Mouse (Mus musculus) lung, embryonic 14.5 days (tissue): ENCODE measurements at regions not wholly inside any gene's neighbourhood (a gene's known extent, or its start where the extent isn't known, plus 50 kb on each side); places are given as distances from the start of the nearest gene placed in this dataset.
A peak's percentile ranks its signal among the peaks of the same experiment; 100 is the strongest.

Source experiments
- ATAC-seq: fragments of 200-750 bp; cut with Nextera tagmentation; 2 replicates; pipeline ENCODE4 v1.8.0; 2017; ENCODE audit warnings: mild to moderate bottlenecking, moderate TSS enrichment, moderate library complexity; ENCODE audit not compliant: insufficient read depth
- DNase-seq: peaks from one replicate; pipeline ENCODE4 v3.0.0-alpha.2; 2015
- H3K27ac ChIP-seq: fragments of 300-500 bp; sonication (generic); 2 replicates; pipeline ENCODE4 v1.5.1; 2014; ENCODE audit warnings: low read depth, mild to moderate bottlenecking, moderate library complexity
- H3K27me3 ChIP-seq: fragments of 300-500 bp; sonication (generic); 2 replicates; pipeline ENCODE4 v1.6.1; 2014; ENCODE audit warnings: low read length, control low read depth; ENCODE audit not compliant: insufficient read depth
- H3K36me3 ChIP-seq: fragments of 300-500 bp; sonication (generic); 2 replicates; pipeline ENCODE4 v1.6.1; 2014; ENCODE audit warnings: control low read depth; ENCODE audit not compliant: insufficient read depth
- H3K4me1 ChIP-seq: fragments of 300-500 bp; sonication (generic); 2 replicates; pipeline ENCODE4 v1.6.1; 2014; ENCODE audit warnings: antibody characterized with exemption, control low read depth; ENCODE audit not compliant: insufficient read depth
- H3K4me2 ChIP-seq: fragments of 300-500 bp; sonication (generic); 2 replicates; pipeline ENCODE4 v1.6.1; 2014; ENCODE audit warnings: mild to moderate bottlenecking
- H3K4me3 ChIP-seq: fragments of 300-500 bp; sonication (generic); 2 replicates; pipeline ENCODE4 v1.5.1; 2014; ENCODE audit warnings: low read depth, low read length
- H3K9ac ChIP-seq: fragments of 300-500 bp; sonication (generic); 2 replicates; pipeline ENCODE4 v1.6.1; 2014
- H3K9me3 ChIP-seq: fragments of 300-500 bp; sonication (generic); 2 replicates; pipeline ENCODE4 v1.6.1; 2016; ENCODE audit warnings: low read depth, low read length, control low read depth
- CTCF ChIP-seq: IDR thresholded peaks from 2 replicates; pipeline ENCODE4 v1.5.1; 2016; ENCODE audit warnings: antibody characterized with exemption, low read depth
- WGBS: fragments of 180-500 bp; shearing (Covaris S2); extraction: QIAGEN DNeasy Blood & Tissue Kit; methylation state at CpG from one replicate; pipeline ENCODE4 v1.1.7; 2014; 5-methylcytosine and 5-hydroxymethylcytosine counted together

DNA sequence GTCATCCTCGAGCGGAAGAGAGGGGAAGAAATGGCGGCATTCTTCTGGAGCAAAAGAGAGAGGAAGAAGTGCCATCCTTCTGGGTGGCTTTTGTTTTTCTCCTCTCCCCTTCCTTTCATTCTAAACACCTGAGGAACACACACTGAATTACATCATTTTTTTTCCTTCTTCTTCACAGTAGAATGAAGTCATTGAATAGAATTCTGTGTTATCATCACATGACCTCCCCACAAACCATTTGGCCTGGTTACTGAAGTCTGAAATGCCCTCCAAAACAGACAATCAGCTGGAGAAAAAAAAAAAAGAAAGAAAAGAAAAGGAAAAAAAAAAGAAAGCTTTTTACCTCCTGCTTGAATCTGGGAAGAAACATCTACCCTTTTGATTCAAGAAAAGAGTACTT lies 406.6 kb downstream of the Efnb2 start:
- Histone ChIP-seq H3K36me3 (no peaks in the 10 kb centered on the region), H3K9ac (no peak overlapping the region), H3K4me2 (no peak overlapping the region), H3K4me3 (no peak overlapping the region), H3K27me3 (no peaks in the 10 kb centered on the region), H3K9me3 (peaks cover 3% of the 10 kb centered on the region; the same call in 1 of the 2 replicates), H3K27ac (no peak overlapping the region), H3K4me1 (peaks cover 3% of the 10 kb centered on the region; the same call in 1 of the 2 replicates)
- TF ChIP-seq CTCF, result no peak
- DNase-seq (no peak), ATAC-seq (no peak)
- 95% methylated on average over 3 of the region's 3 CpGs for WGBS

DNA sequence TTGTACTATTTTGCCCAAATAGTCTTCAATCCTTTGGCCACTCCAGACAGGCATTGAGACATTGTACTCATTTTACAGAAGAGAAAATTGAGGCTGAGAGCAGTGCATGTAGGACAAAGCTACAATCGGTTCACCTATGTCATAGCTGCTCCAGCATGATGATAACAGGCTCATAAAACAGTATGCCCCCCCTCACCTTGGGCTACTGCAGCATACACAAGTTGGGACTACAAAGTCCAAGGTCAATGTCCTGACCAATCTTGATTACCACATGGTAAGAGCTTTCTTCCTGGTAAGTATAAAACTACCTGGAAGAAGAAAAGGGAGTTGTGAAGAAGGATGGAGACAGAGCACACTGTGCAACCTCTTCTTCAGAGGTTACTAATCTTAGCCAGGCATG lies 416.4 kb downstream of the Efnb2 start:
- 86% methylated on average over 1 of the region's 1 CpGs for WGBS
- no peak overlapping the region for H3K27ac ChIP-seq
- ATAC-seq, result no peak

DNA sequence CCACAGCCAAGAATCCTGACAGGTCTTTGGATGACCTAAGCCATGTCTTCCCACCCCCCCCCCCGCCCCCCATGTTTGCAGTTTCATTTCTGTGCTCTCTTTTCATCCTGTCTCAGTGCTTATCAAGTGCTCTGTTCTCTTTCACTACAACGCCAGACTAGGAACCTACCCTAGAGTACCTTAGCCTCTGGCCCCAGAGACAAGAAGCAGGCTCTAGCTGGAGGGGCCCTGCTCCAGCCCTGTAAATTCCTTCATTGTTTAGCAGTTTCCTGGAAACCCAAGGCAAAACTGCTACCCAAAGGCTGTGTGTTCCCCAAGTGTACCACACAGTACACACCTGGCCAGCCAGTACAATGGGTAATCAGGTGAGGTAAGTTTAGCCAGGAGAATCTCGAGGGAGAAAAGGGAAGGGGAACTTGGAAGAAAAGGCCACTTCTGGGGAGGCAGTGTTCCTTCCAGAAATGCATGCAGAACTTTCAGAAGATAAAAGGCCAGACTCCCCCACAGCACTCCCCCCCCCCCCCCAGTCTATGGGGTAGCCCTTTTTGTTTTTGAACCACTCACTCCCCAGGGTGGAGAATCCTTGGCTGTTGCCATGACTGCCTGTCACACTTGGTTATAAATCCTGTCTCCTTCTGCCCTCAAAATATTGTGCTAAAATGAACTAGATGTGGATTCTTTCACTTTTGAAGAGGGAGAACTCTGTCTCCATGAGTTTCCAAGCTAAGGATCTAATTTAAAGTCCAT lies 419.1 kb downstream of the Efnb2 start:
- H3K27me3 ChIP-seq, result no peaks in the 10 kb centered on the region
- no peak for DNase-seq
- 31% methylated on average over 3 of the region's 3 CpGs for WGBS
- H3K9me3 ChIP-seq, result no peaks in the 10 kb centered on the region
- H3K4me2 ChIP-seq, result no peak overlapping the region
- no peak overlapping the region for H3K9ac ChIP-seq
- no peaks in the 10 kb centered on the region for H3K36me3 ChIP-seq
- 0 out of 2 replicates have a peak, but pooled peaks cover 3% of the 10 kb centered on the region for H3K4me1 ChIP-seq
- no peak overlapping the region for H3K4me3 ChIP-seq
- 0 out of 2 replicates have a peak, but pooled peaks have one; percentile 44 for ATAC-seq
- H3K27ac ChIP-seq, result no peak overlapping the region
- no peak for TF ChIP-seq CTCF

More for the DNA sequence above, 416.4 kb downstream of the Efnb2 start:
- no peak for TF ChIP-seq CTCF
- DNase-seq, result no peak
- H3K27me3 ChIP-seq, result no peaks in the 10 kb centered on the region
- H3K36me3 ChIP-seq, result no peaks in the 10 kb centered on the region
- no peak overlapping the region for H3K4me3 ChIP-seq
- no peak overlapping the region for H3K9ac ChIP-seq
- H3K4me2 ChIP-seq, result no peak overlapping the region
- no peaks in the 10 kb centered on the region for H3K9me3 ChIP-seq
- H3K4me1 ChIP-seq, result 0 out of 2 replicates have a peak, but pooled peaks cover 3% of the 10 kb centered on the region

DNA sequence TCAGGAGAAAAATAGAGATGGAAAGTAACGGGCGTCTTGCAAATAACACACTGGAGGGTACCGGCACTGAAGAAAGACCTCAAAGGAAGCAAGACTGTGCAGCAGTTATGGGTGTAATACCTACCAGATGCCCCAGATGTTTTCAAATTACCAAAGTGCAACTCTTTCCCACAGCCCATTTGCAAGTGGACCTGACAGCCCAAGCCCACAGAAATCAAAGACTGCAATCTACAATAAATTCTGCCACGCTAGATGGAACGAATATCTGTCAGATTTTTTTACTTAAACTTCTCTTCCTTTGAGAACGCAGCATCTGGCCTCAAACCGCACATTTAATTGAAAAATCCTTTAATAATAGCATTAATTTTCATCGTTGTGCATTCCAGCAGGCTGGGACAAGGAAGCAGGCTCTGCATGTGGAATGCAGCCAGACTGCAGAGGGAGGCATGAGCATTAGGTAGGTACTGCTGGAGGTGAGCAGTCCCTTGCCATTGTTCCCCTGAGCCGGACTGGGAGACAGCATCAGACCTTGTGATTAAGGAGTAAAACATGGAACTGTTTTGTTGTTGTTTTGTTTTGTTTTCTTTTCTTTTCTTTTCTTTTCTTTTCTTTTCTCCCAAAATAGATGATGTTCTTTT lies 419.9 kb downstream of the Efnb2 start:
- Histone ChIP-seq H3K4me1 (0 out of 2 replicates have a peak, but pooled peaks cover 3% of the 10 kb centered on the region), H3K9ac (no peak overlapping the region), H3K36me3 (no peaks in the 10 kb centered on the region), H3K27me3 (no peaks in the 10 kb centered on the region), H3K9me3 (no peaks in the 10 kb centered on the region), H3K4me3 (no peak overlapping the region), H3K4me2 (no peak overlapping the region), H3K27ac (no peak overlapping the region)
- WGBS, result 66% methylated on average over 9 of the region's 9 CpGs
- DNase-seq (no peak), ATAC-seq (no peak)
- no peak for TF ChIP-seq CTCF

DNA sequence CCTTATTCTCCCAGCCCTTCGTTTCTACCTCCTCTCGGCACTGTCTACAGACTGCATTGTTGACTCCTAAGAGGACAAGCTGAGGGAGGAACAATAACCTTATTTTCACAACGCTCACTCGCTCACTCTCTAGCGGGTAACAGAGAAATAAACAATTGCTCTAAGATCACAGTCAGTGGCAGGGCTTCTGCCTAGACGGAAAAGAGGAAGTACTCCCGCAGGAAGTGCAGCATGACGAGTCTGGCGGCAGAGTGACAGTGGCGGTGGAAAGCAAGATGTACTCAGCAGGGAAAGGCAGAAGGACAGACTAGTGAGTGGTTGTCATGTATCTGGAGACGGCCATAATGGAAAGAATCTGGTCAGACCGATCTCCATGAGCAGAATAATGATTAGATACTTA lies 421.6 kb downstream of the Efnb2 start:
- H3K9ac ChIP-seq, result no peak overlapping the region
- ATAC-seq (peak; percentile 63; the same call in 1 of the 2 replicates), DNase-seq (peak; percentile 69)
- H3K4me1 ChIP-seq, result 0 out of 2 replicates have a peak, but pooled peaks cover 3% of the 10 kb centered on the region
- peak overlapping the region; percentile 44 for H3K4me2 ChIP-seq
- no peak overlapping the region for H3K27ac ChIP-seq
- WGBS, result 32% methylated on average over 12 of the region's 12 CpGs
- H3K36me3 ChIP-seq, result no peaks in the 10 kb centered on the region
- no peak for TF ChIP-seq CTCF
- no peaks in the 10 kb centered on the region for H3K27me3 ChIP-seq
- H3K9me3 ChIP-seq, result no peaks in the 10 kb centered on the region
- H3K4me3 ChIP-seq, result no peak overlapping the region

DNA sequence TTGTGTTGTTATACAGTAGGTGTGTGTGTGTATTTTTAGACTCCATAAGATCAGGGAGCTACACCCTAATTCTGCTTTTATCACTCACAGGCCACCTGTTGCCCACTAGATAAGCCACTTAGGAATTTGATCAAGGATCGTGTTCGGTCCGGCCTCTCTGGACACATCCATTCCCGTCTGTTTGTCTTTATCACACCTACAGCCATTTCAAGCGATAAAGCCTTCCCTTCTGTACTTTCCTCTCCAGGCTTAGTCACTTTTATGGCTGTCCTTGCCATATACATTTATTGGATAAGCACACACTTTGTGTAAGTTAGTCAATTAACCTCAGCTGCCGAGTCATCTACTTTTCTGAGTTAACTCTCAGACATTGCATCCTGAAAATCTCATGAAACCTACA lies 423.0 kb downstream of the Efnb2 start:
- H3K9me3 ChIP-seq, result no peaks in the 10 kb centered on the region
- H3K4me3 ChIP-seq, result no peak overlapping the region
- H3K27ac ChIP-seq, result no peak overlapping the region
- H3K4me2 ChIP-seq, result no peak overlapping the region
- DNase-seq, result no peak
- H3K9ac ChIP-seq, result no peak overlapping the region
- H3K27me3 ChIP-seq, result no peaks in the 10 kb centered on the region
- no peak for ATAC-seq
- H3K4me1 ChIP-seq, result 0 out of 2 replicates have a peak, but pooled peaks cover 3% of the 10 kb centered on the region
- 48% methylated on average over 6 of the region's 6 CpGs for WGBS
- H3K36me3 ChIP-seq, result no peaks in the 10 kb centered on the region
- no peak for TF ChIP-seq CTCF

DNA sequence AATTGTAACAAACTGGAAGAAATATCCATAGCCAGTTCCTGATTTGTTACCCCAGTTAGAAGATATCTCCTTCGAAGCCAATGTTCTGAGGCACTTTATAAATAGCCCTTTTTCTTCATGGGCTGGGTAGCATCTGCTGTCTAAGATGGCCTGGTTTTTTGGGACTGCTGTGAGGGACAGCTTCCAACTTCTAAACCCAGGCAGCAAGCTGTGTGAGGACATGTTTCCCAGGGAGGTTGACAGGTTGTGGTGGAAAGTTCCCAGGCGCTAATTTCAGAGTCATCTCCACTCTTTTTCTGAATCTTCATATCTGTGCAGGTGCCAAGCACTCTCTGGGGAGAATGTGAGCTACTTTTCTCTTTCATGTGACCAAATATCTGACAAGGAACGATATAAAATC lies 427.4 kb downstream of the Efnb2 start:
- H3K27ac ChIP-seq, result no peak overlapping the region

More for the DNA sequence above, 427.4 kb downstream of the Efnb2 start:
- WGBS, result 74% methylated on average over 3 of the region's 3 CpGs
- ATAC-seq, result no peak
- no peak for TF ChIP-seq CTCF
- no peak overlapping the region for H3K9ac ChIP-seq
- H3K9me3 ChIP-seq, result no peaks in the 10 kb centered on the region
- H3K4me1 ChIP-seq, result no peaks in the 10 kb centered on the region
- no peak for DNase-seq
- H3K27me3 ChIP-seq, result no peaks in the 10 kb centered on the region
- H3K4me3 ChIP-seq, result no peak overlapping the region
- H3K4me2 ChIP-seq, result no peak overlapping the region
- no peaks in the 10 kb centered on the region for H3K36me3 ChIP-seq
